Mouse (Mus musculus): ENCODE measurements at regions not wholly inside any gene's neighbourhood (a gene's known extent, or its start where the extent isn't known, plus 50 kb on each side); places are given as distances from the start of the nearest gene placed in this dataset.

DNA sequence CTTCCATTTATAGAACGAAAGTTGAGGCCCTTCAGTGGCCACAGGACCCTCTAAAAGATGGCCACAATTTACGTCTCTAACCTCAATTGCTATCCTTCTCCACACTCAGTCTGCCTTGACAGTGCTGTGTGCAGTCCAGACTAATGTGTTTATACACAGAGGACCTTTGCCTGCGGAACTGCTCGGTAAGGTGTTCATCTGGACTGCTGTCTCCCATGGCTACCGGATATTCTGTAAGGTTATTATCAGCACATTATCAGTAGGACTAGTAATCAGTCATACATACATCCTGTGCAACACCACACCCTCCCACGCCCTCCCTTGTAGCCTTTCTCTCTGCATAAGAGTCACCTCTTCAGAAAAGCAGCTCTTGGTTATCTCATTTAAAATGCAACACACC, 98.0 kb upstream of the Nav3 start:
- Histone ChIP-seq H3K9ac (ENCODE audit: control insufficient read depth, low read depth, low read length, poor library complexity, severe bottlenecking) (no peak overlapping the region), H3K27ac (ENCODE audit: control insufficient read depth, low read depth, low read length) (no peak overlapping the region), H3K36me3 (ENCODE audit: control insufficient read depth in 1 of 2, insufficient read depth in 2 of 2, low read length in 2 of 2) (no peaks in the 10 kb centered on the region), H3K27me3 (ENCODE audit: control insufficient read depth in 1 of 2, insufficient read depth in 2 of 2, low read length in 2 of 2) (no peaks in the 10 kb centered on the region), H3K9me3 (replicated peaks; ENCODE audit: insufficient read depth, low read length) (no peaks in the 10 kb centered on the region), H3K4me1 (ENCODE audit: control insufficient read depth in 1 of 2, insufficient read depth in 2 of 2, low read length in 2 of 2) (no peaks in the 10 kb centered on the region), H3K79me2 (ENCODE audit: control insufficient read depth, insufficient read depth, low read length, poor library complexity) (no peaks in the 10 kb centered on the region), H3K4me3 (ENCODE audit: control insufficient read depth in 1 of 2, insufficient read depth in 1 of 2, low read depth in 2 of 2, low read length in 2 of 2) (no peak overlapping the region)
- TF ChIP-seq CHD1 (IDR thresholded peaks at IDR 0.05; ENCODE audit: low read depth, low read length), result no peak
- DNase-seq (ENCODE audit: low read depth, low spot score), result no peak

DNA sequence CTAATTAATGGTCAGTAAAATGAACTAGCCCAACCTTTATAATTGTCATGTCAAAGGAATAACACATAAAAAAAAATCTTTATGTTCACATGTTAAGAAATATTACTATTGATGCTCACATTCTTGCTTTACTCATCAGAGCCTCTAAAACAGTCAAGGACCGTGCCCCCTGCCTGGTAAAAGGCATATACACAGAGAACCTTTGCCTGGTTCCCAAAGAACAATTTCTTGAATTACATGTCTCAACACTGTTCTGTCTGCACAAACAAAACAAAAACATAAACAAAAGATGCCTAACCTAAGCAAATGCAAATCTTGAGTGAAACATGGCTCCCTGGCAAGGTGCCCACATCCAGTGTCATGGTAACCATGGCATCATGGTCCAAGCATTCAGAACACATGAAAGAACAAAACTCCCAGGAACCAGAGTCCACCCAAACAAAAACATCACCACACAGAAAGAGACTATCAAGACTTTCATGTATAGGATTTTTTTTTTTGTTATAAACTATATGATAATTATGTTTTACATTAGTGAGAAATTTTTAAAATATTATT, 100.4 kb upstream of the Nav3 start:
- DNase-seq (ENCODE audit: low read depth, low spot score), result no peak
- Histone ChIP-seq H3K4me3 (ENCODE audit: control insufficient read depth in 1 of 2, insufficient read depth in 1 of 2, low read depth in 2 of 2, low read length in 2 of 2) (no peak overlapping the region), H3K79me2 (ENCODE audit: control insufficient read depth, insufficient read depth, low read length, poor library complexity) (no peaks in the 10 kb centered on the region), H3K36me3 (ENCODE audit: control insufficient read depth in 1 of 2, insufficient read depth in 2 of 2, low read length in 2 of 2) (no peaks in the 10 kb centered on the region), H3K4me1 (ENCODE audit: control insufficient read depth in 1 of 2, insufficient read depth in 2 of 2, low read length in 2 of 2) (no peaks in the 10 kb centered on the region), H3K9me3 (replicated peaks; ENCODE audit: insufficient read depth, low read length) (no peaks in the 10 kb centered on the region), H3K27me3 (ENCODE audit: control insufficient read depth in 1 of 2, insufficient read depth in 2 of 2, low read length in 2 of 2) (no peaks in the 10 kb centered on the region), H3K27ac (ENCODE audit: control insufficient read depth, low read depth, low read length) (no peak overlapping the region), H3K9ac (ENCODE audit: control insufficient read depth, low read depth, low read length, poor library complexity, severe bottlenecking) (no peak overlapping the region)
- TF ChIP-seq JUND (IDR thresholded peaks at IDR 0.05; ENCODE audit: low read depth, low read length), result no peak
- no peak for TF ChIP-seq MXI1 (IDR thresholded peaks at IDR 0.05; ENCODE audit: low read depth, low read length)
- no peak for TF ChIP-seq POLR2AphosphoS2 (IDR thresholded peaks at IDR 0.05; ENCODE audit: low read length)
- TF ChIP-seq MYC (IDR thresholded peaks at IDR 0.05; ENCODE audit: low read depth, low read length), result no peak
- TF ChIP-seq SMC3 (IDR thresholded peaks at IDR 0.05; ENCODE audit: low read depth, low read length), result no peak
- TF ChIP-seq BHLHE40 (IDR thresholded peaks at IDR 0.05; ENCODE audit: borderline replicate concordance, low read depth, low read length), result no peak
- no peak for TF ChIP-seq MAFK (IDR thresholded peaks at IDR 0.05; ENCODE audit: borderline replicate concordance, low read depth, low read length)
- TF ChIP-seq E2F4 (IDR thresholded peaks at IDR 0.05; ENCODE audit: borderline replicate concordance, low read depth, low read length), result no peak
- TF ChIP-seq ZKSCAN1 (IDR thresholded peaks at IDR 0.05; ENCODE audit: low read depth, low read length), result no peak
- no peak for TF ChIP-seq MAX (IDR thresholded peaks at IDR 0.05; ENCODE audit: low read length)
- no peak for TF ChIP-seq SIN3A (IDR thresholded peaks at IDR 0.05; ENCODE audit: low read length)
- no peak for TF ChIP-seq TBP (IDR thresholded peaks at IDR 0.05; ENCODE audit: low read depth, low read length)
- TF ChIP-seq RCOR1 (IDR thresholded peaks at IDR 0.05; ENCODE audit: low read depth, low read length), result no peak
- TF ChIP-seq ETS1 (IDR thresholded peaks at IDR 0.05; ENCODE audit: low read depth, low read length), result no peak
- no peak for TF ChIP-seq ZMIZ1 (IDR thresholded peaks at IDR 0.05; ENCODE audit: low read depth, low read length)

DNA sequence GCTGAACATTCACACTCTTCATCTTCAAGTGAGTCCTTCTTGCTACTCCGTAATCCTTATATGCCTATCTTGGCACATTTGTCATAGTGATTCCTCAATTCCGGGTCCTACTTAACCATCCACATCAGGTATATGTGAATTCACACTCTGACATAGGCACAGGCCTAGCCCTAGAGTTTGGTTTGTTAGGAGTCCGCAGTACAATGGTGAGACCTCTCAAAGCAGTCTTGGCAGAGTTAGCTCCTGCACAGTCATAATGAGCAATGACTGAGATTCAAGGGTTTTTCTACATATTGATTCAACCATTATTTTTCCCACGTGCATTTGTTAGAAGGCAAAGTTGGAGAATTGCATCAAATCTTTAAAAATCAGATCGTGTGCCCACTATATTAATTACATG, 107.1 kb upstream of the Nav3 start:
- TF ChIP-seq NRF1 (IDR thresholded peaks at IDR 0.05; ENCODE audit: insufficient read depth, low read depth, low read length, poor library complexity, severe bottlenecking) (no peak), GABPA (IDR thresholded peaks at IDR 0.05; ENCODE audit: low read depth, low read length) (no peak), POLR2AphosphoS2 (IDR thresholded peaks at IDR 0.05; ENCODE audit: low read length) (no peak), SIN3A (IDR thresholded peaks at IDR 0.05; ENCODE audit: low read length) (no peak), NELFE (IDR thresholded peaks at IDR 0.05; ENCODE audit: low read depth, low read length) (no peak), CTCF (IDR thresholded peaks at IDR 0.05 in 2 of 3, conservative IDR thresholded peaks at IDR 0.05 in 1 of 3; ENCODE audit: control insufficient read depth in 1 of 3, insufficient read depth in 1 of 3, low read depth in 2 of 3, low read length in 3 of 3, poor library complexity in 1 of 3, severe bottlenecking in 1 of 3) (no peak), ETS1 (IDR thresholded peaks at IDR 0.05; ENCODE audit: low read depth, low read length) (no peak), SMC3 (IDR thresholded peaks at IDR 0.05; ENCODE audit: low read depth, low read length) (no peak), ZMIZ1 (IDR thresholded peaks at IDR 0.05; ENCODE audit: low read depth, low read length) (no peak), UBTF (IDR thresholded peaks at IDR 0.05; ENCODE audit: borderline replicate concordance, insufficient read depth, low read depth, low read length) (no peak), MAZ (IDR thresholded peaks at IDR 0.05; ENCODE audit: low read depth, low read length) (no peak), ELF1 (IDR thresholded peaks at IDR 0.05; ENCODE audit: low read depth, low read length) (no peak), RAD21 (IDR thresholded peaks at IDR 0.05; ENCODE audit: low read depth, low read length) (no peak), MEF2A (IDR thresholded peaks at IDR 0.05; ENCODE audit: extremely low read depth, insufficient replicate concordance, low read depth, low read length, poor library complexity, severe bottlenecking) (no peak)
- no peak overlapping the region for H3K9ac ChIP-seq (ENCODE audit: control insufficient read depth, low read depth, low read length, poor library complexity, severe bottlenecking)
- DNase-seq (ENCODE audit: low read depth, low spot score), result no peak
- H3K9me3 ChIP-seq (replicated peaks; ENCODE audit: insufficient read depth, low read length), result no peaks in the 10 kb centered on the region
- no peaks in the 10 kb centered on the region for H3K27me3 ChIP-seq (ENCODE audit: control insufficient read depth in 1 of 2, insufficient read depth in 2 of 2, low read length in 2 of 2)
- no peaks in the 10 kb centered on the region for H3K79me2 ChIP-seq (ENCODE audit: control insufficient read depth, insufficient read depth, low read length, poor library complexity)
- no peak overlapping the region for H3K4me3 ChIP-seq (ENCODE audit: control insufficient read depth in 1 of 2, insufficient read depth in 1 of 2, low read depth in 2 of 2, low read length in 2 of 2)
- H3K27ac ChIP-seq (ENCODE audit: control insufficient read depth, low read depth, low read length), result no peak overlapping the region
- H3K4me1 ChIP-seq (ENCODE audit: control insufficient read depth in 1 of 2, insufficient read depth in 2 of 2, low read length in 2 of 2), result no peaks in the 10 kb centered on the region
- no peaks in the 10 kb centered on the region for H3K36me3 ChIP-seq (ENCODE audit: control insufficient read depth in 1 of 2, insufficient read depth in 2 of 2, low read length in 2 of 2)
